Mouse (Mus musculus) neutrophil, adult 5-6 weeks (primary cell): Measurements from ENCODE around the gene Tln2. TPM values are rescaled to one million over a fixed set of nuclear protein-coding genes. Genes with fewer than 3 reads are reported as not detected.

Source experiments
- ATAC-seq: fragments of 151-379, 151-347 bp; 2 replicates; pipeline ENCODE4 v1.8.0; 2017; ENCODE audit warnings: mild to moderate bottlenecking, moderate TSS enrichment; ENCODE audit not compliant: insufficient number of reproducible peaks, poor library complexity, low FRiP score, severe bottlenecking; ENCODE audit errors: extremely low read depth
- total RNA-seq: library from RNA; stranded (forward); fragments of 200-1000 nt; gene quantifications from 2 replicates; pipeline ENCODE4 v1.2.3, GENCODE M21; 2017

Tln2 gene
- total RNA-seq, 1 experiment from 2014 or later, result not detected

GRCm38 (mm10) chr9:67399563-67399962 is 159.9 kb downstream of the Tln2 start:
- no peak for ATAC-seq

GRCm38 (mm10) chr9:67397756-67398155 is 161.7 kb downstream of the Tln2 start:
- no peak for ATAC-seq

- no peak for ATAC-seq
These were observed 163.1 kb downstream of the Tln2 start for GRCm38 (mm10) chr9:67396446-67396845.

- ATAC-seq, result no peak
These were observed 175.4 kb downstream of the Tln2 start for GRCm38 (mm10) chr9:67384028-67384590.

- no peak for ATAC-seq
These were observed 179.4 kb downstream of the Tln2 start for GRCm38 (mm10) chr9:67380095-67380494.

- no peak for ATAC-seq
These were observed 180.7 kb downstream of the Tln2 start for GRCm38 (mm10) chr9:67378772-67379171.

GRCm38 (mm10) chr9:67368078-67368477 is 191.4 kb downstream of the Tln2 start:
- no peak for ATAC-seq

- ATAC-seq, result no peak
These were observed 197.0 kb downstream of the Tln2 start for GRCm38 (mm10) chr9:67362511-67362910.

- ATAC-seq, result no peak
These were observed 197.4 kb downstream of the Tln2 start for GRCm38 (mm10) chr9:67362053-67362452.

- no peak for ATAC-seq
These were observed 198.0 kb downstream of the Tln2 start for GRCm38 (mm10) chr9:67361511-67361910.

GRCm38 (mm10) chr9:67354356-67354755 is 205.1 kb downstream of the Tln2 start:
- no peak for ATAC-seq

- ATAC-seq, result no peak
These were observed 206.1 kb downstream of the Tln2 start for GRCm38 (mm10) chr9:67353365-67353764.

- ATAC-seq, result no peak
These were observed 210.5 kb downstream of the Tln2 start for GRCm38 (mm10) chr9:67348983-67349382.

- ATAC-seq, result no peak
These were observed 212.3 kb downstream of the Tln2 start for GRCm38 (mm10) chr9:67347184-67347583.

- no peak for ATAC-seq
These were observed 228.2 kb downstream of the Tln2 start for GRCm38 (mm10) chr9:67331281-67331680.

- no peak for ATAC-seq
These were observed 231.1 kb downstream of the Tln2 start for GRCm38 (mm10) chr9:67328451-67328850.

- no peak for ATAC-seq
These were observed 237.6 kb downstream of the Tln2 start for GRCm38 (mm10) chr9:67321886-67322285.

- ATAC-seq, result no peak
These were observed 244.1 kb downstream of the Tln2 start for GRCm38 (mm10) chr9:67315356-67315755.

- ATAC-seq, result no peak
These were observed 254.5 kb downstream of the Tln2 start for GRCm38 (mm10) chr9:67304992-67305391.

- ATAC-seq, result no peak
These were observed 255.5 kb downstream of the Tln2 start for GRCm38 (mm10) chr9:67303986-67304385.

- no peak for ATAC-seq
These were observed 256.5 kb downstream of the Tln2 start for GRCm38 (mm10) chr9:67303038-67303437.
